Mouse (Mus musculus): ENCODE data around the gene Topbp1. TPM values are rescaled to one million over a fixed set of nuclear protein-coding genes. Genes with fewer than 3 reads are reported as not detected.

The Topbp1 gene
- total and polyA plus RNA-seq, 2 experiments from 2014 or later: 11.5 to 16.9 TPM

GRCm38 (mm10) chr9:103286396-103286795, 18.6 kb upstream of the Topbp1 start:
- no peak for ATAC-seq (ENCODE audit: low FRiP score)
- WGBS: 74% methylated on average over 4 of the region's 4 CpGs
- no peak for TF ChIP-seq CTCF (IDR thresholded peaks at IDR 0.05)

GRCm38 (mm10) chr9:103286901-103287422, 18.1 kb upstream of the Topbp1 start:
- H3K4me3 ChIP-seq (ENCODE audit: low read depth, low read length): no peak overlapping the region
- ATAC-seq (ENCODE audit: low FRiP score): no peak
- no peak overlapping the region for H3K9ac ChIP-seq (replicated peaks; ENCODE audit: low read length, poor library complexity, severe bottlenecking)
- no peaks in the 10 kb centered on the region for H3K9me3 ChIP-seq (ENCODE audit: low read length)
- H3K36me3 ChIP-seq (ENCODE audit: insufficient read depth, low read length): no peaks in the 10 kb centered on the region
- H3K4me1 ChIP-seq (ENCODE audit: insufficient read depth, low read length): no peaks in the 10 kb centered on the region
- H3K4me2 ChIP-seq (ENCODE audit: low read depth, low read length, poor library complexity, severe bottlenecking): no peak overlapping the region
- 79% methylated on average over 13 of the region's 13 CpGs for WGBS
- DNase-seq (ENCODE audit: low spot score): no peak
- TF ChIP-seq CTCF (IDR thresholded peaks at IDR 0.05): no peak
- no peak overlapping the region for H3K27ac ChIP-seq (ENCODE audit: low read depth, low read length)
- H3K27me3 ChIP-seq (ENCODE audit: insufficient read depth, low read length): no peaks in the 10 kb centered on the region

More at GRCm38 (mm10) chr9:103286396-103286795, 18.6 kb upstream of the Topbp1 start:
- no peak overlapping the region for H3K4me3 ChIP-seq (ENCODE audit: low read depth, low read length)
- H3K9me3 ChIP-seq (ENCODE audit: low read length): no peaks in the 10 kb centered on the region
- no peak overlapping the region for H3K4me2 ChIP-seq (ENCODE audit: low read depth, low read length, poor library complexity, severe bottlenecking)
- no peaks in the 10 kb centered on the region for H3K4me1 ChIP-seq (ENCODE audit: insufficient read depth, low read length)
- H3K27me3 ChIP-seq (ENCODE audit: insufficient read depth, low read length): no peaks in the 10 kb centered on the region
- no peak overlapping the region for H3K9ac ChIP-seq (replicated peaks; ENCODE audit: low read length, poor library complexity, severe bottlenecking)
- no peaks in the 10 kb centered on the region for H3K36me3 ChIP-seq (ENCODE audit: insufficient read depth, low read length)
- H3K27ac ChIP-seq (ENCODE audit: low read depth, low read length): no peak overlapping the region
- DNase-seq (ENCODE audit: low spot score): no peak

- no peak overlapping the region for H3K9ac ChIP-seq (replicated peaks; ENCODE audit: low read length, poor library complexity, severe bottlenecking)
- 90% methylated on average over 19 of the region's 19 CpGs for WGBS
- no peak for TF ChIP-seq CTCF (IDR thresholded peaks at IDR 0.05)
- H3K27me3 ChIP-seq (ENCODE audit: insufficient read depth, low read length): no peaks in the 10 kb centered on the region
- DNase-seq (ENCODE audit: low spot score) (no peak), ATAC-seq (ENCODE audit: low FRiP score) (no peak)
- H3K27ac ChIP-seq (ENCODE audit: low read depth, low read length): no peak overlapping the region
- no peaks in the 10 kb centered on the region for H3K9me3 ChIP-seq (ENCODE audit: low read length)
- no peaks in the 10 kb centered on the region for H3K36me3 ChIP-seq (ENCODE audit: insufficient read depth, low read length)
- no peak overlapping the region for H3K4me3 ChIP-seq (ENCODE audit: low read depth, low read length)
- H3K4me2 ChIP-seq (ENCODE audit: low read depth, low read length, poor library complexity, severe bottlenecking): no peak overlapping the region
- H3K4me1 ChIP-seq (ENCODE audit: insufficient read depth, low read length): no peaks in the 10 kb centered on the region
These were observed 17.1 kb upstream of the Topbp1 start for GRCm38 (mm10) chr9:103287840-103288488.

DNA sequence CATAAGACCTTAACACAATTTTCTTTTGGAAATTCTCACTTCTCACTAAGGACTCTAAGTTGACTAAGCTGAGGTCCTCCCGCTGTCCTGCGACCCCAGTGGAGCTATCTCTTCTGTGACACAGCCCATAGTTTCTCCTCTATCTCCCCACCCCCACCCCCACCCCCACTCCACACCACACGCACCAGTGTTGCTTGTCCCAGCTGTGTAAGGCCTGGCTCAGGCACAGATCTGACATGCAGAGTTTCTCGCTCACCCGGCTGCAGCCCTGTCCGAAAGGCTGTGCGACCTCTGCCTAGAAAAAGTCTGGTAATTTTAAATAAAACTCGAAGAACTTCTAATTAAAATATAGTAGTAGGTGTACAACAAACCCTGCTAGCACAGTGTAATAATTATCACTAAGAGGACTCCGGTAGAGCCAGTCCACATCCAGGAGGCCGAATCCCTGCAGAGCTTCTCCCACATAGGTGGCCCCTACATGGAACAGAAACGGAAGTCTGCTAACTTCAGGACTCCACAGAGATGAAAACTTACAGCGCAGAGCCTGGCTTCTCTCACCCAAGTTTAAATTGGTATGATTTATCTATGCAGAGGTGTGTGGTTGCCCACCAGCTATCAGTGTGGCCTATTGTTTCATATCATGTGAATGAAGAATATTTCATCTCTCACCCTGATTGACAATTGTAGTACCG, 16.4 kb upstream of the Topbp1 start:
- Histone ChIP-seq H3K4me3 (ENCODE audit: low read depth, low read length) (no peak overlapping the region), H3K9ac (replicated peaks; ENCODE audit: low read length, poor library complexity, severe bottlenecking) (no peak overlapping the region), H3K27ac (ENCODE audit: low read depth, low read length) (no peak overlapping the region), H3K9me3 (ENCODE audit: low read length) (no peaks in the 10 kb centered on the region), H3K36me3 (ENCODE audit: insufficient read depth, low read length) (no peaks in the 10 kb centered on the region), H3K27me3 (ENCODE audit: insufficient read depth, low read length) (no peaks in the 10 kb centered on the region), H3K4me1 (ENCODE audit: insufficient read depth, low read length) (no peaks in the 10 kb centered on the region), H3K4me2 (ENCODE audit: low read depth, low read length, poor library complexity, severe bottlenecking) (no peak overlapping the region)
- no peak for TF ChIP-seq CTCF (IDR thresholded peaks at IDR 0.05)
- 89% methylated on average over 13 of the region's 13 CpGs for whole genome bisulfite sequencing
- ATAC-seq (ENCODE audit: low FRiP score) (no peak), DNase-seq (ENCODE audit: low spot score) (no peak)

DNA sequence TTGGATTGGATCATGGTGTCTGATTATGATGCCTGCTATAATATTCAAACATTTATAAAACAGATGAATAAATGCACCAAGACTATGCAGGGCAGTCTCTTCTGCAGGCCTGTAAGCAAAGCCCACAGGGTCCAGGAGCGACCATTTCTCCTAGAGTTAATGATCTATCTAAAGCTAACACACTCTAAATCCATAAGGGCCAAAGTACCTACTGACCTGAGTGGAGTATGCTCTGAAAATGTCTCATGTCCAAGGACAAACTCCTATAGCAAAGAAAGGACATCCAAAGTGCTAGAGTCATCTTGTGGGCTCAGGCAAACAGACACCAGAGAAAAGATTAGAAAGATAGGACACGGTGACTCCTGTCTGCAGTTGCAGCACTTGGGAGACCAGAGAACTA, 10.5 kb upstream of the Topbp1 start:
- TF ChIP-seq CTCF (IDR thresholded peaks at IDR 0.05): no peak
- no peak for ATAC-seq (ENCODE audit: low FRiP score)
- WGBS: 99% methylated on average over 2 of the region's 2 CpGs

DNA sequence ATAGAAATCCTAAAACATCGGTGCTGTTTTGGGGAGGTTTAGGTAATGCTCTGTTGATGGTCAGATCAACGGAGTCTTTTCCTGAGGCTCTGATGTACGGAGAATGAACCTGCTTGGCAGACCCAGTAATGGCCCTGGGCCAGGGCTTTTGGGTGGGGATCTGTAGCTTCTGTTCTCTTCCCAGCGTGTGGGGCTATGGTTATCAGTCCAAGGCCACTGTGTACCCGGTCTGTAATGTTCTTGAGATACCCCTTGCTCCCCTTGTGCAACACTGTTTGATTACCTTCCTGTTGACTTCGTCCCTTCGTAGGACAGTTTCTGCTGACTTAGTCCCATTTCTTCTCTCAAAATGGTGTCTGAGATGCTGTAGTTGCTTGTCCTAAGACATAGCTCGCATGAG, 3.9 kb upstream of the Topbp1 start:
- 92% methylated on average over 8 of the region's 8 CpGs for WGBS
- no peak for ATAC-seq (ENCODE audit: low FRiP score)

More for the DNA sequence above, 10.5 kb upstream of the Topbp1 start:
- H3K9ac ChIP-seq (replicated peaks; ENCODE audit: low read length, poor library complexity, severe bottlenecking): no peak overlapping the region
- H3K36me3 ChIP-seq (ENCODE audit: insufficient read depth, low read length): no peaks in the 10 kb centered on the region
- no peak for DNase-seq (ENCODE audit: low spot score)
- no peak overlapping the region for H3K27ac ChIP-seq (ENCODE audit: low read depth, low read length)
- no peaks in the 10 kb centered on the region for H3K9me3 ChIP-seq (ENCODE audit: low read length)
- no peaks in the 10 kb centered on the region for H3K4me1 ChIP-seq (ENCODE audit: insufficient read depth, low read length)
- no peaks in the 10 kb centered on the region for H3K27me3 ChIP-seq (ENCODE audit: insufficient read depth, low read length)
- no peak overlapping the region for H3K4me3 ChIP-seq (ENCODE audit: low read depth, low read length)
- H3K4me2 ChIP-seq (ENCODE audit: low read depth, low read length, poor library complexity, severe bottlenecking): no peak overlapping the region

More for the DNA sequence above, 3.9 kb upstream of the Topbp1 start:
- Histone ChIP-seq H3K27ac (ENCODE audit: low read depth, low read length) (no peak overlapping the region), H3K27me3 (ENCODE audit: insufficient read depth, low read length) (no peaks in the 10 kb centered on the region), H3K4me2 (ENCODE audit: low read depth, low read length, poor library complexity, severe bottlenecking) (no peak overlapping the region), H3K4me3 (ENCODE audit: low read depth, low read length) (no peak overlapping the region), H3K9ac (replicated peaks; ENCODE audit: low read length, poor library complexity, severe bottlenecking) (no peak overlapping the region), H3K36me3 (ENCODE audit: insufficient read depth, low read length) (no peaks in the 10 kb centered on the region), H3K9me3 (ENCODE audit: low read length) (no peaks in the 10 kb centered on the region), H3K4me1 (ENCODE audit: insufficient read depth, low read length) (no peaks in the 10 kb centered on the region)
- DNase-seq (ENCODE audit: low spot score): no peak
- TF ChIP-seq CTCF (IDR thresholded peaks at IDR 0.05): no peak
